Mouse (Mus musculus): Measurements from ENCODE around the gene Plscr4.

DNA sequence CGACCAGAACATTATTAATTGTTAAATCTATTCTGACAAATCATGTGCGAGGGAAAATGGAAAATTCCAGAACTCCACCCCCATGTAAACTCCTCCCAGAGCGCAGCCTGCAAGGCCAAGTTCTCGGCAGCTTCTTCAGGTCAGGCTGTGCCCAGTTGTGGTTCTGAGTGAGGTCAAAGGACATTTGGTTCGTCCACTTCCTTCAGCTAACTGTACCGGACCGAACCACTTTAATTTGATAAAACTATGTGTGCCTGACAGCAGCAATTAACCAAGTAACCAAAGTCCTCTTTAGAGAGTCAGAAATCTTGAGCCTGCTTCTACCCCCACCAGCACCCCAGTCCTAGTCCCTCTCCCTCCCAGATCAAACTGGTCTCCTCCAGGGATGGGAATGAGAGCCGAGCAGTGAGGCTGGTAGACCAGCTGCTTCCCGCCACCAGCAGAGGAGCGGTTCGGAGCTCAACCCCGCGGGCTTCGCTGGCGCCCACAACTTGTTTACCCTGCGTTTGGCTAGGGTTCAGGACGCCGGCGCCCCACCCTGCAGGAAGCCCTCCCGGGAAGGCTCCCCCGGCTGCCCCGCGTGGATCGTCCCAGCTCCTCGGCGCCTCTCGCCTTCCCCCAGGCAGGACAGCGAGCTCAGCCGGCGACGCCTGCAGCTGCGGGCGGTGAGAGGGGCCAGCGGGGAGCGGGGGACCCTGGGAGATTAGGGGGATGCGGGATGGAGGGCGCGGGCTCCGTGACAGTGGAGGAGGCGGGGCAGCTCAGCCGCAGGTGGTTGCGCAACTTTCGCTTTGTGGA, at the start of gene Plscr4:
- TF ChIP-seq CHD2 (IDR thresholded peaks at IDR 0.05; ENCODE audit: low read depth, low read length) (no peak), MAFK (IDR thresholded peaks at IDR 0.05; ENCODE audit: insufficient read depth, low read depth, low read length) (no peak), HCFC1 (IDR thresholded peaks at IDR 0.05; ENCODE audit: borderline replicate concordance, insufficient read depth, low read length) (no peak), ZNF384 (IDR thresholded peaks at IDR 0.05; ENCODE audit: low read depth, low read length) (no peak), ZC3H11A (IDR thresholded peaks at IDR 0.05; ENCODE audit: borderline replicate concordance, low read depth, low read length) (no peak)
